Mouse (Mus musculus) heart, embryonic 10.5 days (tissue): Measurements from ENCODE around the gene Commd7. TPM values are rescaled to one million over a fixed set of nuclear protein-coding genes. Genes with fewer than 3 reads are reported as not detected.

Experiments
- DNase-seq: peaks from one replicate; pipeline ENCODE4 v3.0.0-alpha.2; 2017; ENCODE audit warnings: low spot score
- H3K27ac ChIP-seq: fragments of 300-500 bp; sonication (generic); 2 replicates; pipeline ENCODE4 v1.5.1; 2016; ENCODE audit warnings: mild to moderate bottlenecking
- H3K27me3 ChIP-seq: fragments of 300-500 bp; sonication (generic); 2 replicates; pipeline ENCODE4 v1.6.1; 2016; ENCODE audit warnings: mild to moderate bottlenecking; ENCODE audit not compliant: poor library complexity, insufficient read depth, severe bottlenecking
- H3K36me3 ChIP-seq: fragments of 300-500 bp; sonication (generic); 2 replicates; pipeline ENCODE4 v1.6.1; 2016; ENCODE audit warnings: mild to moderate bottlenecking, moderate library complexity
- H3K4me1 ChIP-seq: fragments of 300-500 bp; sonication (generic); 2 replicates; pipeline ENCODE4 v1.6.1; 2016; ENCODE audit warnings: mild to moderate bottlenecking
- H3K4me3 ChIP-seq: fragments of 300-500 bp; sonication (generic); 2 replicates; pipeline ENCODE4 v1.5.1; 2016; ENCODE audit warnings: mild to moderate bottlenecking, moderate library complexity
- H3K9me3 ChIP-seq: fragments of 300-500 bp; sonication (generic); 2 replicates; pipeline ENCODE4 v1.6.1; 2016; ENCODE audit warnings: mild to moderate bottlenecking, moderate library complexity
- WGBS: fragments of 180-500 bp; shearing (Covaris S2); methylation state at CpG from one replicate; pipeline ENCODE4 v1.1.7; 2016; 5-methylcytosine and 5-hydroxymethylcytosine counted together
- polyA plus RNA-seq: library from polyadenylated mRNA; unstranded; fragments of >200 nt; fragmentation: Nextera tagmentation; extraction: Ambion mirVana; gene quantifications from 2 replicates; pipeline ENCODE4 v1.2.1, GENCODE M21; 2016

Commd7 gene
- polyA plus RNA-seq, 1 experiment from 2014 or later: 68.6 TPM

DNA sequence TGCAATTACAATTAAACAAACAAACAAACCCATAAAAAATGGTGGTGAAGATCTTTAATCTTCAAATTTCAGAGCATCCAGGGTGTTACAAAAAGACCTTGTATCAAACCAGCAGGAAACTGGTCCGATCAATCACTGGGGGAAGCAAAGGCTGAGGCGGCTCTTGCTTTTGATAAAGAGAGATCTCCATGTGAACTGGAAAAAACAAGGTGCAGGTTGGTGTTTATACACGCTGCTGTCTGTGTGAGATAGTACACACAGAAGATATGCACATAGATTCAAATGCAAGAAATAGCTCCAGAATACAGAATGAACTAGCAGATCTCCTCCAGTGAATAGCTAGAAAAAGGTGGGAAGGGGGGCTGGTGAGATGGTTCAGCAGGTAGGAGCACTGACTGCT lies 15.7 kb downstream of the Commd7 start:
- peaks cover 10% of the 10 kb centered on the region for H3K4me1 ChIP-seq
- no peak overlapping the region for H3K27ac ChIP-seq
- no peak overlapping the region for H3K4me3 ChIP-seq
- no peaks in the 10 kb centered on the region for H3K27me3 ChIP-seq
- WGBS: 82% methylated on average over 3 of the region's 3 CpGs
- DNase-seq: no peak
- peaks cover 55% of the 10 kb centered on the region for H3K36me3 ChIP-seq
- H3K9me3 ChIP-seq: no peaks in the 10 kb centered on the region

DNA sequence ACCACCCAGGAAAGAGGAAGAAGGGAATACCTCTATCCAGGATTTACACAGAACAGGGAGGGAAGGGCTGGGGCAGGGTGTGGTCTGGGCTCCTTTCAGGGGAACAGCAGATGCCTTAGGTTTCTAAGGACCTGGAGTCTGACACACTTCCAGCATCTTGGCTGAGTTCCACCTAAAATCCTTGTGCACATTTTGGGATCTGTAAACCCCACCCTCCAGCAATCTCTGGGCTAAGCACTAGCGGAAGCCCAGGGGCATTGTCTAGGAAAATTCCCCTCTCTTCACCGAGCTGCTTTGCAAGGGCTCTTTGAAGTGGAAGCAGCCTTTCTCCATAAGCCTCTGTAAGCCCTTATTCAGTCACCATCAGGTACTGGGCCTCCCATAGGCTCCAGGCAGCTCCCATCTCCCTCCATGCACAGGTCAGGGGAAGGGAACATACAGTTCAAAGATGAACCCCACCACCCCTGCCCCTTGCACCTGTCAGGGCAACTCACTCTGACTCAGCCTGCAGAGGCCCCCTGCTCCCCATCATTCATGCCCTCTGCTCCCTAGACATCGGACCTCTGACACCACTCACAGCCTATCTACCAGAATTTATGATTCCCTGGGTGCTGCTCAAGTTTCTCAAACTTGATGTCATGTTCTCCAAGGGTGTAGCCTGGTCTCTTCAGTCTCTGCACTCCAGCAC lies 19.8 kb downstream of the Commd7 start:
- WGBS: 43% methylated on average over 3 of the region's 3 CpGs
- Histone ChIP-seq H3K4me3 (no peak overlapping the region), H3K27ac (peak overlapping the region; percentile 60), H3K27me3 (no peaks in the 10 kb centered on the region), H3K9me3 (no peaks in the 10 kb centered on the region), H3K4me1 (peaks cover 48% of the 10 kb centered on the region), H3K36me3 (peaks cover 14% of the 10 kb centered on the region; the same call in 1 of the 2 replicates)
- no peak for DNase-seq

DNA sequence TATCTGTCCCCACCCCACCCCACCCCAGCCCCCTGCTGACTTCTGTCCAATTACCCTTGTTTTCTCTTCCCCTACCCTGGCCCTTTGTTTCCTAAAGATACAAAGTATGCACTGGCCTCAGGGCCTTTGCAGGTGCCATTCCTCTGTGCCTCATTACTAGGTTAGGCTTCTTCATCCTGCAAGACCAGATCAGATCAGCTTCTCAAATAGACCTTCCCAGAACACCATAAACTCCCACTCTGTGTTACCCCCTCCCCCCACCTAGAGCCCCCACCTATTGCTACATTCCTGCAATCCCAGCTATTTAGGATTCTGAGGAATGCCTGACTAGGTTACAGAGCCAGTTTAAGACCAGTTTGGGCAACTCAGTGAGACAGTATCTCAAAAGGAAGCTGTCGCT lies 20.8 kb downstream of the Commd7 start:
- no peak overlapping the region for H3K4me3 ChIP-seq
- WGBS: 91% methylated on average over 1 of the region's 1 CpGs
- no peaks in the 10 kb centered on the region for H3K27me3 ChIP-seq
- H3K4me1 ChIP-seq: peaks cover 52% of the 10 kb centered on the region
- no peak for DNase-seq
- H3K9me3 ChIP-seq: no peaks in the 10 kb centered on the region
- peaks cover 8% of the 10 kb centered on the region; the same call in 1 of the 2 replicates for H3K36me3 ChIP-seq
- peak overlapping the region; percentile 94; the same call in 1 of the 2 replicates for H3K27ac ChIP-seq

DNA sequence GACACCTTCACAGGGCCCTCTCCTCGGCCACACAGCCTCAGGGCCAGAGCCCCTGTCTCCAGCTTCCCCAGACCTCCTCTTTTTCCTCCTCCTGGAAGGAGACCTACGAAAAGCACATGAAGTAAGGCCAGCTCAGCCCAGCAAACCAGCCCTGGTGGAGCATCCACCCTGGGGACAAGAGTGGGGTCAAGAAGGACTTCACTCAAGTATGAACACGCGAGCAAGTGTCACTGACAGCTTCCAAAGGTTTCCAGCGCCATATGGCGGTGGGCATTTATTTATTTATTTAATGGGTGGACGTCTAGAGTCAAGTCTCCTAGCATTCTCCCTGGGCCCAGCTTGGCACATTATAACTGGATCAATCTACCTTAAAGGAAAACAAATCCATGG lies 21.3 kb downstream of the Commd7 start:
- no peaks in the 10 kb centered on the region for H3K27me3 ChIP-seq
- 54% methylated on average over 7 of the region's 7 CpGs for WGBS
- no peak for DNase-seq
- H3K27ac ChIP-seq: peak overlapping the region; percentile 94
- H3K9me3 ChIP-seq: no peaks in the 10 kb centered on the region
- H3K4me3 ChIP-seq: peak overlapping the region; percentile 22; the same call in 1 of the 2 replicates
- H3K36me3 ChIP-seq: peaks cover 5% of the 10 kb centered on the region; the same call in 1 of the 2 replicates
- H3K4me1 ChIP-seq: peaks cover 52% of the 10 kb centered on the region

DNA sequence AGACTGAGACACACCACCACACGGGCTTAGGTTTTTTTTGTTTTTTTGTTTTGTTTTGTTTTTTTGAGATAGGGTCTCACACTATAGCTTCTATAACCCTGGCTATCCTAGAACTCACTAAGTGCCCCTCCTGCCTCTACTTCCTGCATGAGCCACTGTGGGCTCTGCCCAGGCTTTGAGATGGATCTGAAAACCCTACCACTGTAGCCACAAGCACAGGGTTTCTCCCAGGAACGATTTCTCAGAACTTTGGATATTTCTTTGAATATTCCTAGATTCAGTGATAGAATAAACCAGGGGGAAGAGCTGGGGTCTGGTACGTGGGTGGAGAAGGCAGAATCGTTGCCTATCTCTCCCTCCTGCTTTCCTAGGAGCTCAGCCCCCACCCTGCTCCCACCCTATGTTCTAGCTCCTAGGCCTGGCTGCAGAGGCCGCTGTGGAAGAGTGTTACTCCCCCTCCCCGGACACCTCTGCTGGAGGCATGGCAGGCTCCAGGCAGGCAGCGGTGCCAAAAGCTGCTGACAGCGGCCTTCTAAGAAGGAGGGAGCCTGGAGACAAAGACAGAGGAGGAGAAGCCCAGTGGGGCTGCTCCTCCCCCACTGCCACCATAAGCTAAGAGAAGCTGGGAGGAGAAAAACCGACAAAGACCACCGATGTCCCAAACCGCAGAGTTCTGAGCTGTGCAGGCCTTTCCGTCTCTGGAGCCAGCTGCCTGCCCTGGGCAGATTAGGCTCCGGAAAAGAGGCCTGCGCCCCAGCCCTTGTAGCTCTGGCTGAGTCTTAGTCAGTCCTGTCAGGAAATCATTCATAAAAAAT lies 21.9 kb downstream of the Commd7 start:
- Histone ChIP-seq H3K9me3 (no peaks in the 10 kb centered on the region), H3K36me3 (peaks cover 5% of the 10 kb centered on the region; the same call in 1 of the 2 replicates), H3K27ac (peak overlapping the region; percentile 94), H3K27me3 (no peaks in the 10 kb centered on the region), H3K4me1 (peaks cover 52% of the 10 kb centered on the region), H3K4me3 (peak overlapping the region; percentile 22; the same call in 1 of the 2 replicates)
- peak; percentile 88 for DNase-seq
- 10% methylated on average over 14 of the region's 14 CpGs for WGBS

DNA sequence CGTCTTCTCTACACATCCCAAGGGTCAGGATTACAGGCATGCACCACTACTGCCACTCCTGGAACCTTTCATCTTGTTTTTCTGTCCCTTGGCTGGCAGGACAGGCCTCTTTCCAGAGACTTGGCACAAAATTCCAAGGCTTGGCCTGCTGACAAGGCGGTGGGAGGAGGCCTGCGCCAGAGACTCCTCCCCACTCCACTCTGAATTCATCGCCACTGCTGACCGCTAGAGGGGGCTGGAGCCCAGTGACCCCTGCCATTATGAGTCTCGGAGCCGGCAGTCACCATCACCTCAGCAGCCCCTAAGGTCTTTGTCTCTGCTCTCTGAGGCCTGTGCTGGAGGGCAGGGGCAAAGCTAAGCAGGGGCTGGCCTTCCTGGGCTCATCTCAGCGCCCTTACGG lies 23.0 kb downstream of the Commd7 start:
- Histone ChIP-seq H3K36me3 (no peaks in the 10 kb centered on the region), H3K9me3 (no peaks in the 10 kb centered on the region), H3K4me1 (peaks cover 52% of the 10 kb centered on the region), H3K27ac (peak overlapping the region; percentile 94), H3K4me3 (no peak overlapping the region), H3K27me3 (no peaks in the 10 kb centered on the region)
- peak; percentile 94 for DNase-seq
- 5% methylated on average over 9 of the region's 9 CpGs for WGBS

DNA sequence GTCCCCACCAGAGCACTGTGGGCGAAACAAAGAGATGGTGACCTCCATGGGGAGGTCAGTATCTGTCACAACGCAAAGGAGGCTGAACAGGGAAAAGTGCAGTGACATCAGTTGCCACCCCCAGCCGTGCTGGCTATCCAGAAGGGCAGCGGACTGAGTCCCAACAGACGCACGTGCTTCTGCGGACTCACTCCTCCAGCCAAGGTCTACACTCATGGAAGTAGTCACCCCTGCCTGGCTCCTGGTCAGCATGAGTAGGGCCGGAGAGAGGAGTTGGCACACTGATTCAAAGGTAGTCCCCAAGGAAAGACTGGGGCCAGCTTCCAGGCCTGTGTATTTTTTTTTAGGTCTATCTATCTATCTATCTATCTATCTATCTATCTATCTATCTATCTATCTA lies 23.5 kb downstream of the Commd7 start:
- no peaks in the 10 kb centered on the region for H3K27me3 ChIP-seq
- DNase-seq: no peak
- 68% methylated on average over 8 of the region's 8 CpGs for WGBS
- H3K36me3 ChIP-seq: no peaks in the 10 kb centered on the region
- no peak overlapping the region for H3K4me3 ChIP-seq
- no peak overlapping the region for H3K27ac ChIP-seq
- H3K4me1 ChIP-seq: peaks cover 54% of the 10 kb centered on the region
- no peaks in the 10 kb centered on the region for H3K9me3 ChIP-seq

DNA sequence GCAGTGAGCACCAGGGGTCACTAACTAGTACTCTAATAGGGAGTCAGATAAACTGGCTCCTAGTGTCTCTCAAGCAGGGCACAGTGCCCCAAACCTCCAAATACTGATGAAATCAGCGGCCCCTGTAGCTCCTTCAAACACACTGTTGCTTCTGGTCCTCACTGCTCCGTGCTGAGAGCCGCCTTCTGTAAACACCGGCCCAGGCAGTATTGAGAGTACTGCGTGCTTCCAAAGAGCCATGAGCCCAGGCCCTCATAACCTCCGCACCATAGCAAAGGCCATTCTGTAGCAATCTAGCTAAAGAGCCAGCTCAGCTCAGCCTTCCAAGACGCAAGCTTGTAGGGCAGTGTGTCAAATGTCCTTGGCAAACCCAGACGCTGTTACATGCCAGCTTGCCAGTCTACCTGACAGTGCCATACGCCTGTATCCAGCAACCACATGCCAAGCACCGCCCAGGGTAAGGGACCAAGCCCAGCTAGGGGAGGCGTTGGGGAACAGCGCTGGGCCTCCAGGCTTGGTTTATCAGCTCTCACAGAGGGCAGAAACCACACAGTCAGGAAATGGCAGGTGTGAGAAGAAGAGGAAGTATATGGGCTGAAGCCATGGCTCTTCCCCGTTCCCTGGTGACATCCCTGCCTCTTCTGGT lies 24.6 kb downstream of the Commd7 start:
- no peak overlapping the region for H3K4me3 ChIP-seq
- 78% methylated on average over 13 of the region's 13 CpGs for WGBS
- H3K27ac ChIP-seq: peak overlapping the region; percentile 57; the same call in 1 of the 2 replicates
- H3K9me3 ChIP-seq: no peaks in the 10 kb centered on the region
- no peak for DNase-seq
- peaks cover 53% of the 10 kb centered on the region for H3K4me1 ChIP-seq
- H3K27me3 ChIP-seq: no peaks in the 10 kb centered on the region
- H3K36me3 ChIP-seq: no peaks in the 10 kb centered on the region

DNA sequence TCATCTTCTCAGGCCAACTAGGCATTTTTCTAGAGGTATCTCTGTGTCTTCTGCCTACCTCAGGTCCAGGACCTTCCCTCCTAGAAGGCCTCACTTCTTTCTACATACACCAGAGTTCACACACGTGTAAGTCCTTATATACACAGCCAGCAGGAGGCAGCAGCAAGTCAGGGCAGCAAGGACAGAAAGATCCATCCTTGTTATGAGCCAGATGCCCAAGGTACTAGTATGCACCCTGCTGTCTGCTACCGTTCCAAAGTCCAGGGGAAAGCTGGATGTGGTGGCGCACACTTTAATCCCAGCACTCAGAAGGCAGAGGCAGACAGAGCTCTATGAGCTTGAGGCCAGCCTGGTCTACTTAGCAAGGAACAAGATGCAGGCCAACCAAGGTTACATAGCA lies 26.2 kb downstream of the Commd7 start:
- no peaks in the 10 kb centered on the region for H3K27me3 ChIP-seq
- WGBS: 86% methylated on average over 3 of the region's 3 CpGs
- H3K9me3 ChIP-seq: no peaks in the 10 kb centered on the region
- H3K36me3 ChIP-seq: no peaks in the 10 kb centered on the region
- peaks cover 42% of the 10 kb centered on the region for H3K4me1 ChIP-seq
- H3K4me3 ChIP-seq: no peak overlapping the region
- DNase-seq: no peak
- no peak overlapping the region for H3K27ac ChIP-seq

DNA sequence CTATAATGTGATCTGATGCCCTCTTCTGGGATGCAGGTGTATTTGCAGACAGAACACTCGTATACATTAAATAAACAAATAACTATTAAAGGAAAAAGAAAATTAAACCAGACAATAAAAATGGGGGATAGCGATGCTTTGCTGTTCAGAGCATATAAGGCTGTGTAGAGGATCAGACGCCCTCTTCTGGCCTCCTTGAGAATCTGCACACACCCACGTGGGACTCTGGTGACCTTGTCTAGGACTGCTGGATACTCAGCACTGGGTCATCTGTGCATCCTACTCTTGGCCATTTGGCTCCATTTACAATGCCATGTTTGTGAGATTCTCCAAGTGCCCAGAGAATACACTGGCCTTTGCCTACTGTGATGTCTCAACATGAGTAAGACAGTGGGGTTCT lies 28.9 kb downstream of the Commd7 start:
- H3K36me3 ChIP-seq: no peaks in the 10 kb centered on the region
- no peaks in the 10 kb centered on the region for H3K27me3 ChIP-seq
- H3K9me3 ChIP-seq: no peaks in the 10 kb centered on the region
- H3K27ac ChIP-seq: no peak overlapping the region
- H3K4me3 ChIP-seq: no peak overlapping the region
- 36% methylated on average over 4 of the region's 4 CpGs for WGBS
- no peak for DNase-seq
- H3K4me1 ChIP-seq: peaks cover 31% of the 10 kb centered on the region

DNA sequence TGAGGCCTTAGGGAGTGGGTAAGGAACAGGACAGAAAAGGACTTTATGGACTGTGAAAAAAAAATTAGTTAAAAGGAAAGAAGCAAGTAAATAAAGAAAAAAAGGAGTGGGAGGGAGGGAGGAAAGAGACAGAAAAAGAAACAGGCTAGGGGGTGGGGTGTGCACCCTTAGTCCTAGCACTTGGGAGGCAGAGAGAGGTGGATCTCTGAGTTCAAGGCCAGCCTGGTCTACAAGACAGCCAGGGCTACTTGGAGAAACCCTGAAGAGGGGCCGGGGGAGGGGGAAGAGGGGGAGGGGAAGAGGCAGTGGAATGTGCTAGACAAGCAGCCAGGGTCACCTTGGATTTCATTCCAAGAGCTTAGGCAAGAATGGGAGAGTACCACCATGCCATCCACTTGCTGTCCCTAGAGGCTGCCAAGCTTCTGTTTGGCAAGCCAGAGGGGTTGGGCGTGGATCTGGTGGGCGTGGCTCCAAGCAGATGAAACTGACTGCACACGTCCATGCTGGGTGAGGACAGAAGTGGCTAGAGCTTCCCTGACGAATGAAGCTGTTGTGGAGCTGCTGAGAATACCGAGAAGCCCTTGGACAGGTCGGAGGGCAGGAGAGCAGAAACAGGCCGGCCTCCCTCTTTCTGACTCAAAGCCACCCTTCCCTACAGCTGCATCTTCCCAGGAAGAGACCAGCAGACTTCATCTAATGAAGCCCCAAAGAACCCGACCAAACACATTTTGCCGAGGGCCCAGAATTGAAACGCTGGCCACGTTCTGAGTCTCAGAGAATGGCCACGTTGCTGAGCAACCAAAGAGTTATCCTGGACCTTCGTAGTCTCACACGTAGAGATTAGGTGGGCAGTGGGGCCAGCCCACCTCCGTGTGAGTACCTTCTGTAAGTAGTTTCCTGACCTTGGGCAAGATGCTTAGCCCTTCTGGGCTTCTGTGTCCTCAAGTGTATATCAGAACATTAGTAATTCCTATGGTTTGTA lies 31.6 kb downstream of the Commd7 start:
- WGBS: 57% methylated on average over 16 of the region's 16 CpGs
- Histone ChIP-seq H3K36me3 (no peaks in the 10 kb centered on the region), H3K4me3 (no peak overlapping the region), H3K4me1 (peaks cover 32% of the 10 kb centered on the region), H3K9me3 (no peaks in the 10 kb centered on the region), H3K27ac (peak overlapping the region; percentile 74), H3K27me3 (no peaks in the 10 kb centered on the region)
- no peak for DNase-seq

DNA sequence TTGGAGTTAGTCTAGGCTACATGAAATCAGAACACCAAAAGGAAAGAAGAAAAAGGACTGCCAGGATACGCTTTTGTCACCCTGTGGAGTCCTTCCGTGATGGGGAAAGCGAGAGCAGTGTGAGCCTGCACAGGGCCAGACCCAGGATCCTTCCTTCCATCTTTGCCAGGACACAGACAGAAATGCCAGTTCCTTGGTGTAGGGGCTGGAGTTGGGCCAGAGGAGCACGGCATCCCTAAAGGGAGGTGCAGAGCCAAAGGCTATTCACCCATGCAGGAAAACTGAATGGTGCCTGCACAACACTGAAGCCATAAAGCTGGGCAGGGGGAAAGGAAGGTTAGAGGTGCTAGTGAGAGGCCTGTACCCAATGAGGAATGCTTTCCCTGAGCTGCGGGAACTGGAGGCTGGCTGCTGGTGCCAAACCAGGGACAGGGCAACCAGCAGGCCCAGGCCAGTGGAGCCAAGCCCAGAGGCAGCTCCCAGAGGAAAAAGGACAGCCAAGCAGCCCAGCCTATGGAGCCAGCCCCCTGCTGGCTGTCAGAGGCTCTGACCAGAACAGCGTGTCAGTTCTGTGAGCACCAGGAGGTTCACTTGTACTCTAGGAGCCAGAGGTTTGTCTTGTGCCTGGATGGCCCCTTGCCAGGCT lies 32.4 kb downstream of the Commd7 start:
- Histone ChIP-seq H3K27ac (peak overlapping the region; percentile 74), H3K36me3 (no peaks in the 10 kb centered on the region), H3K27me3 (no peaks in the 10 kb centered on the region), H3K9me3 (no peaks in the 10 kb centered on the region), H3K4me3 (no peak overlapping the region), H3K4me1 (peaks cover 32% of the 10 kb centered on the region)
- 63% methylated on average over 6 of the region's 6 CpGs for WGBS
- DNase-seq: no peak
